Mouse (Mus musculus): ENCODE data around the gene Kdm4d.

DNA sequence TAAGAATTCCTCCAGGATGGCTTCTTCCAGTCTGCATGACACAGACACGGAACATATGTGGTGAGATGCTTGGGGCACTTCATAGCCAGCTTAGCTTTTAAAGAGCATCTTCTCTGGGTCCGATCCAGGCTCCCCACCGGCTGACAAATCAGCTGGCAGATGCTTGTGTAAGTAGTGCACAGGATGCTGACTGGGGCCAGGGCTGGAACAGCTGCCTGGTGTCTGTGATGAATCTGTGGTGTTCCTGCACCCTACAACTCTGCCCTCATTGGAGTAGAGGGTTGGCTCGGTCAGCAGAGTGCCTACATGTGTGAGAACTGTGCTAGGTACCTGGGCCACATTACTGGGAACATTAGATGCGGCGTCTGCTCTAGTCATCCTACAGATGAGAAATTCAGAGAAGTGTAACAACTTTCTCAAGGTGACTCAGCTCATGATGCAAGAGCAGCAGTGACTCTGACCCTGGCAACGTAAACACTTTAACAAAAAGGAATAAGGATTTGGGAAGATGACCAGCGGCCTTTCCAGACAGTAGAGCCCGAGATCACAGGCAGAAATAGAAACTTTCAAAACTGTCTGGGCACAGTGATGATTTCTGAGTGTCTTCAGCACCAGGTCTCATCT lies 34.7 kb upstream of the Kdm4d start:
- TF ChIP-seq POLR2A (IDR thresholded peaks at IDR 0.05; ENCODE audit: insufficient read depth, low read depth, low read length) (no peak), CTCF (IDR thresholded peaks at IDR 0.05) (no peak), EP300 (IDR thresholded peaks at IDR 0.05; ENCODE audit: insufficient read depth, low read depth, low read length) (no peak)
